Mouse (Mus musculus) testis, postnatal 10 days (tissue): ENCODE data around the gene Eftud2.

ENCODE experiments used
- DNase-seq: peaks from one replicate; pipeline ENCODE4 v3.0.0; 2021; ENCODE audit warnings: low spot score

The Eftud2 gene

GRCm38 (mm10) chr11:102879558-102879957, 1.2 kb downstream of the Eftud2 start:
- no peak for DNase-seq

DNA sequence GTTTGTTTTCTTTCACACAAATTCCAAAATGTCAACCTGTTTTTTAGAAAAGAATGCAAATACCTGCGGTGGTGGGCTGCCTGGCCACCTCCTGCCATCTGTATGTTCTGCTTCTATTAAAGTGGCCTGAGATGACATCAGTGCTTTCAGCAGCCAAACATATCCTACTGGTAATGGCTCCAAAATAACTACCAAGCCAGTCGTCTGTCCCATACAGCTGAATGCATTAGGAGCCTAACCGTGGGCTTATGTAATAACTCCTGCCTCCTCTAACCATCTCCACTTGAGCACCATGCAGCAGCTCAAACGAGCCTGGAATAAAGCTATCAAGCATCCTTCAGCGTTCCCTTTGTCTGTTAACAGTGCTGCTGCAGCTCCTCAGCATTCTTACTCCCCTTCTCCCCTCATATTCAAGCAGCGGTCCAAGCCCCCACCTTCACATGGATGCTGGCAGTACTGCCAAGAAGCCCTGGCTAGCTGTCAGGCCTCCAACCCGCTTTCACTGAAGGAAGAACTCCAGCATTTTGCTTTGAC, 5.9 kb downstream of the Eftud2 start:
- DNase-seq, result no peak

GRCm38 (mm10) chr11:102864272-102864671, 16.5 kb downstream of the Eftud2 start:
- peak; percentile 86 for DNase-seq

GRCm38 (mm10) chr11:102859933-102860332, 20.9 kb downstream of the Eftud2 start:
- no peak for DNase-seq

GRCm38 (mm10) chr11:102858951-102859350, 21.8 kb downstream of the Eftud2 start:
- DNase-seq, result no peak

- DNase-seq, result no peak
Observed at GRCm38 (mm10) chr11:102855941-102856340, 24.8 kb downstream of the Eftud2 start.

- no peak for DNase-seq
Observed at GRCm38 (mm10) chr11:102853760-102854159, 27.0 kb downstream of the Eftud2 start.

DNA sequence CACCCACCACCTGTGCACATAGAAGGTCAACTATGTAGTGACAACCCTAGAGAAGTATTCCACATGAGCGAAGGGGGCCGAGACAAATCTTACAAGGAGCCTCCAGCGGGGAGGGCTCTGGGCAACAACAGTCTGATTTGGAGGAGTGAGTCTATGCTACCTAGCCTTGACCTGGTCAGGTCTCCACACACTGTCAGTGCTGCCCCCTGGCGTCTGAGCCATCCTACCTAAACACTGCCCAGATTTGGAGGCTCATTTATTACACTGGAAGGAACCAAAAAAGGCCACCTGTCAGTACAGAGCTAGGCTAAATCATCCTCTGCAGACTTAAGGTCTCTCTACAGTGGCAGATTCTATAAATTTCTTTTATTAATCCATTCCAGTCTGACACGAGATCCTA, 28.9 kb downstream of the Eftud2 start:
- DNase-seq, result peak; percentile 88

DNA sequence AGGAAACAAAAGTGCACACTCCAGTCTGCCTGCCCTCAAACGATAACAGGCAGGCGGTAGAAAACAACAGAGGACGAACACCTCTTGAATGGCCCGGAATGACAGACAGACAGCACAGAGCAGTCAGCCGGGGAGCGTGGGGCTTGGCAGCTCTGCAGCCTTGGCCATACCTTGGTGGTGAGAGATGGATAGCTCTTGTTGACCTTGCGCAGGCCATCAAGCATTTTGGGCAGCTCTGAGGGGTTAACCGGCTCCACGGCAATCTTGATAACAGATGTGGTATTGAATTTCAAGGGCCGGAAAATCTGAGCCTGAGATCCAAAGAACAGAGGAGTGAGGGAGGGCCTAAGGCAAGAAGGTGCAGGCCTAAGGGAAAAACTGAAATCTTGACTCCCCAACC, 34.9 kb downstream of the Eftud2 start:
- DNase-seq, result no peak

DNA sequence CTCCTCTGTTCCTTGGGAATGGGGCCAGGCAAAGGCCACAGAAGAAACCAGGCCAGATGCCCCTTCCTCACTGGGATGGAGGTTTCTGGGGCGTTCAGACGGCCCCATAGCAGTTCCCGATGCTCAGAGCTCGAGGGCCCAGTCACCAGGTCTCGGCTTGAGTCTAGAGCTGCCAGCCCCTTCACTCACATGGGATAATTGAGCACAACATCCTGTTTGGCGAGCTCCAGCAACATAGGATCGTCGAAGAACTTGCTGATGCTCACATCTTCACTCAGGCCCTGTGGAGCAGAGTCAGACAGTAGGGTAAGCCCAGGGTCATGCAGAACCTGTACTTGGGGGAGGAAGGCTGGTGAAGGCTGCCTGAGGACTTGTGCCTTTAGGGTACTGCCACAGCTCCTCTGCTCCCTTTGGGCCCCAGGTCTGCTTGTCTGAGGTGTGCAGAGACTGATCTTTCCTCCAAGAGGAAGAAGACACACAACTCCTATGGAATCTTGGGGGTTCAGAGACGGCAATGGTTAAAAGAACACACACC, 42.1 kb downstream of the Eftud2 start:
- DNase-seq, result no peak

GRCm38 (mm10) chr11:102838126-102838525, 42.7 kb downstream of the Eftud2 start:
- DNase-seq, result no peak

DNA sequence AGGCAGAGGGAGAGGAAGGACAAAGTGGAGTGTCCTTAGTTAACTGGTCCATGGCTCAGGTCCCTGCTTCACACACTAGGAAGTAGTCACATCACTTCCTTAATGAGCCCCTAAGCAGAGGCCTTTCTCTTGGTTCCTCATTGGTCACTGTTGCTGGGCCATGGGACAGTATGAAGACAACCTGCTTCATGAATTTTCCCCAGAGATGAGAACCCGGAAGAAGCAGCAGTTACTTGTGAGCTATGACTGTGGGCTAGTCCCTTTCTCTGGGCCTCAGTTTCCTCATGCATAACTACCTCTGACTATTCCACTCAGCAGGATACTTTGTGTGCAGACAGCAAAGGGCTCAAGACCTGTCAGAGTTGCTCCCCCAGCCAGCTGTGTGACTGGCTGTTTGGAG, 43.4 kb downstream of the Eftud2 start:
- no peak for DNase-seq

- DNase-seq, result no peak
Observed at GRCm38 (mm10) chr11:102836146-102836545, 44.6 kb downstream of the Eftud2 start.

DNA sequence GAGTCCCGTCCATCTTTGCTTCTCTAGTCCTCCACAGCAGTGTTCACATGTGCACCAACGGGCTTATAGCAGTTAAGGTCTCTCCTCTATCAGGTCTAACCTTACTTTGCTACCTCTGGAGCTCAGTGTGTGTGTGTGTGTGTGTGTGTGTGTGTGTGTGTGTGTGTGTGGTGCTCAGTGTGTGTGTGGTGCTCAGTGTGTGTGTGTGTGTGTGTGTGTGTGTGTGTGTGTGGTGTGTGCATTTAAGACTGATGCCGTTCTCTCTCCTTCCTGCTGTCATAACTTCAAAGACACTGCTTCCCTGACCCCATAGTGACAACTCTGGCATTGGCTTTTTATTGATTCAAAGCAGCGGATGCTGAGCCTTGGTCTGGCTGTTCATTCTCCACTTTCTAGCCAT, 45.2 kb downstream of the Eftud2 start, which contains the start of gene Higd1b:
Gene Higd1b (plus strand): TSS at position 301 of the 400 bp plus-strand sequence.
- no peak for DNase-seq

- DNase-seq, result no peak
Observed at GRCm38 (mm10) chr11:102834219-102834618, 46.6 kb downstream of the Eftud2 start.

- no peak for DNase-seq
Observed at GRCm38 (mm10) chr11:102832700-102833297, 48.0 kb downstream of the Eftud2 start.

DNA sequence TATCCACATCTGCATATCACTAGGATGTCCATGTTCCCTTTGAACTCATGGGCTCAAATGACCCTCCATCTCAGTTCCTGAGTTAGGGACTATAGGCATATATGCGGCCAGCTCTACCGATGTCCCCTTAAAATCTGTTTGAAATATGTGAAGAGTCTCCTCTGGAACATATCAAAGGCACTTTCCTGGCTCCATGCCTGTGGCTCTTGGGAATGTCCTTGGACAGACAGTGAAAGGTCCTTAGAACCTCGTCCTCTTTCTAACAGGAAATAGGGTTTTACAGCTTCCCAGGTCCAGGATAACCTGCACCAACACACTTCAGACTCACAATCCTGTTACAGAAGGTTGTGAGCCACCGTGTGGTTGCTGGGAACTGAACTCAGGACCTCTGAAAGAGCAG, 50.5 kb downstream of the Eftud2 start:
- no peak for DNase-seq

GRCm38 (mm10) chr11:102827097-102827496, 53.7 kb downstream of the Eftud2 start:
- no peak for DNase-seq

DNA sequence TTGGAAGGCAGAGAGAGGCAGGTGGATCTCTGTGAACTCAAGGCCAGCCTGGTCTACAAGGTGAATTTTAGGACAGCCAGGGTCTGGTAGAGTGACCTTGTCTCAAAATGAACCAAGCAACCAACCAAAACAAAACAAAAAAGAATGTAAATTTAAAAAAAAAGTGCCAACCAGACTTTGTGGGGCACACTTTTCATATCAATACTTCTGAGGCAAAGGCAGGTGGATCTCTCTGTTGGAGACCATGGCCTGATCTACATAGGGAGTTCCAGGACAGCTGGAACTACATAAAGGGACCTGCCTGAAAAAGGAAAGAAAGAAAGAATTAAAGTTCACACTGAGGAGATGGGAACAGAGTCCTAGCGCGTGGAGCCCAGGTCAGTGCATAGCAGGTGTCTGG, 54.3 kb downstream of the Eftud2 start:
- no peak for DNase-seq

DNA sequence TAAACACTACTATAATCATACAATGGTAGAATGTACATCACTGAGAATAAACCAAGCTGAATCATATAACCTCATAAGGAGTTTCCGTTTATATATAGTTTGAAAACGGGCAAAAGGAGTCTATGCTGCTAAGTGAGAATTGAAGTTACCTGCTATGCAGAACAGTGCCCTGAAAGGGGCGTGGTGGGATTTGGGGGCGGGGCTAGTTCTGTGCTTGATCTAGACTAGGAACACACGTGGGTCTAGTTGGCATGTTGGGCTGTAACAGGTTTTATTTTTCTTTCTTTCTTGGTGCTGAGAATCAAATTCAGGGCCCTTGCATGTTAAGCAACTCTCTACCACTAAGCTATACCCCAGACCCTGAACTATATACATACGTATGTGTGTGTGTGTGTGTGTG, 59.6 kb downstream of the Eftud2 start:
- DNase-seq, result peak; percentile 61

DNA sequence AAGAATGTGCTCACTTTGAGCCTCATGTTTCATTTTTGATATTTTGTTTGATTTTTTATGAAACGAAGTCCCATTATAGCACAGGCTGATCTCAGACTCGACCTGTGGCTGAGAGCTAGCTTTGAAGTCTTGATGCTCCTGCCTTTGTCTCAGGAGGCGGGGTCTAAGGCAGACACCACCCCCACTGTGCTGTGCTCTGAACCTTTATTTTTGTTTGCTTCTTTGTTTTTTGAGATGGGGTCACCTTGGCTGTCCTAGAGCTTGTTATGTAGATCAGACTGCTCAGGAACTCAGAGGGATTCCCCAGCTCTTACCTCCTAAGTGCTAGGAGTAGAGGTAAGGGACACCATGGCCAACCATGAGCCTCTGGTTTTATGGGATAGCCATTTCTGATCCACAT, 60.4 kb downstream of the Eftud2 start:
- no peak for DNase-seq

- DNase-seq, result no peak
Observed at GRCm38 (mm10) chr11:102819783-102820385, 60.9 kb downstream of the Eftud2 start.

DNA sequence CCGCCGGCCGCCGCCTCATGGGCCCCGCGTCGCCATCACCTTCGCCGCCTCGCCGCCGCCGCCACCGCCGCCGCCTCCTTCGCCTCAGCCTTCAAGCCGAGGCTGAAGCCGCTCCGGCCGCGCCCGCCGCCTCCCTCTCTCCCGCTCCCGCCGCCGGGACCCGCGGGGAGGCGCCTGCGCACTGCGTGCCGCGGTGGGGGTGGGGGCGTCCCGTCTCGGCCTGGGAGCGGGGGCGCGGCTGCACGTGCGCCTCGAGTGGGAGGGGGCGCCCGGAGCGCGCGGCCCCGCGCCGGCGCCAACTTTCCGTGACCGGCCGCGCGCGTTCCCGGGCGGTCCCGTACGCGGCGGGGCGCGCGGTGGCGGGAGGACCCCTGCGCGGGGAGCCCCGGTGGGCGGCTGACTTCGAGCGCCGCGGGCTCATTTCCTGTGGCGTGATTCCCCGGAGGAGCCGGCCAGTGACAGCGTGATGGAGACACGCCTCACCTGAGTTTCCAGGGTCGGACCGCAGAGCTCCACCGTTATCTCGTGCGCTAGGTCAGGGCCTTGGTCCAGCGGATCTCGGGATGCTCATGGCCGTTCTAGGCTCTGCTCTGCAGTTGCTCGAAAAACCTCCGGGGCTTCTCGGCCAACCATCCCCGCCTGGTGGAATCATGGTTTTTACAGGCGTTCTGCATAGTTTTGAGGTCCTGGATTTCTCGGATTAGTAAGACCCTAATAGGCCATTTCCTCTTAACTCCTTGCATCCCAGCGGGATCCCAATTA, 61.6 kb downstream of the Eftud2 start, which contains the start of gene Gjc1:
Gene Gjc1 (minus strand): TSS at position 680 of the 762 bp plus-strand sequence.
- DNase-seq, result peak; percentile 87
